Mouse (Mus musculus): Measurements from ENCODE around the gene Ncf4. TPM values are rescaled to one million over a fixed set of nuclear protein-coding genes. Genes with fewer than 3 reads are reported as not detected.
"Not testable (repeated sequence)": the region's sequence is repeated elsewhere in the genome, so short reads cannot be mapped to it uniquely, and the experiment has no call there.

Gene Ncf4
- polyA plus RNA-seq, 1 experiment from 2014 or later = 55.5 TPM

DNA sequence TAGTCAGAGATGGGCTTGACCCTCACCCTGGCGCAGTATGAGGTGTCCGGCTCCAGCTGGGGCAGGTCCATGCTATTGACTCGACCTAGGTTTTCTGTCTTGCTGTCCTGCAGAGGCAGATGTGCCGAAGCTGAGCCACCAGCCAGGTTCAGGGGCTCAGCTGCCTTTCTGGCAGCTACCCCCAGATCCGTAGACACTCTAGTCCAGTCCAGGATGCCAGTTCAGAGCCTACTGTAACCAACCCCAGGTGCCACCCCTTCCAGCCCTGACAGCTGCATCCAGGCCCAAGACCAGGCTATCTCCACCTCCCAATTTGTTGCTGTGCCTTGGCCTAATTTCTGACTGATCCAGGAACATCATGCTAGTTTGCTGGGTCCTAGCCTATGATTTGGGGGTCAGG, 43.3 kb downstream of the Ncf4 start:
- TF ChIP-seq CTCF (IDR thresholded peaks at IDR 0.05; ENCODE audit: low read depth) = no peak
- TF ChIP-seq EP300 (IDR thresholded peaks at IDR 0.05; ENCODE audit: low read depth) = no peak
- Histone ChIP-seq H3K4me3 (ENCODE audit: low read depth, low read length) (no peak overlapping the region), H3K36me3 (replicated peaks; ENCODE audit: insufficient read depth, low read length) (no peaks in the 10 kb centered on the region), H3K27me3 (ENCODE audit: insufficient read depth, low read length) (no peaks in the 10 kb centered on the region), H3K9ac (replicated peaks) (no peak overlapping the region), H3K27ac (ENCODE audit: low read depth) (no peak overlapping the region), H3K4me2 (ENCODE audit: low read depth, low read length) (no peak overlapping the region), H3K4me1 (ENCODE audit: insufficient read depth) (no peaks in the 10 kb centered on the region), H3K9me3 (ENCODE audit: low read length) (no peaks in the 10 kb centered on the region)
- 78% methylated on average over 5 of the region's 5 CpGs for WGBS (ENCODE audit: insufficient replicate concordance)
- no peak for DNase-seq
- ATAC-seq = no peak

DNA sequence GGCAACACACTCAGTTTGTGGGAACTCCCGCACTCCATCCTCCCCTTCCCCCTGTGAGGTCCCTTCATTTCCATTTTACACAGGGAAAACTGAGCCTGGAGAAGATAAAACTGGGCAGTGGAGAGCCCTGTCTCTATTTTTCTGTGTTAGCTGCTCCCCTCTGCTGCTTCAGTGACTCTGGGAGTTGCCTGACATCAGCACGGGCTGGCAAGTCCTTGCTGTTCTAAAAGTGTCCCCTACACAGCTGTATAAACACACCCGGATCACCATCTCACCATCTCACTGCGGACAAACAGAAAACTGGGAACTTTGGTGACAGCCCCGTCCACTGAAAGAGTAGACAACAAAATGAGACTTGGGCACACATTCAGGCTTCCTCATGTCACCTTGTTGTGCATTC, 45.2 kb downstream of the Ncf4 start:
- H3K27me3 ChIP-seq (ENCODE audit: insufficient read depth, low read length); H3K9ac ChIP-seq (replicated peaks); H3K27ac ChIP-seq (ENCODE audit: low read depth); H3K9me3 ChIP-seq (ENCODE audit: low read length); H3K4me1 ChIP-seq (ENCODE audit: insufficient read depth); ATAC-seq; H3K4me3 ChIP-seq (ENCODE audit: low read depth, low read length); DNase-seq; H3K36me3 ChIP-seq (replicated peaks; ENCODE audit: insufficient read depth, low read length); H3K4me2 ChIP-seq (ENCODE audit: low read depth, low read length): not testable (repeated sequence)
- WGBS (ENCODE audit: insufficient replicate concordance) = 64% methylated on average over 4 of the region's 5 CpGs

DNA sequence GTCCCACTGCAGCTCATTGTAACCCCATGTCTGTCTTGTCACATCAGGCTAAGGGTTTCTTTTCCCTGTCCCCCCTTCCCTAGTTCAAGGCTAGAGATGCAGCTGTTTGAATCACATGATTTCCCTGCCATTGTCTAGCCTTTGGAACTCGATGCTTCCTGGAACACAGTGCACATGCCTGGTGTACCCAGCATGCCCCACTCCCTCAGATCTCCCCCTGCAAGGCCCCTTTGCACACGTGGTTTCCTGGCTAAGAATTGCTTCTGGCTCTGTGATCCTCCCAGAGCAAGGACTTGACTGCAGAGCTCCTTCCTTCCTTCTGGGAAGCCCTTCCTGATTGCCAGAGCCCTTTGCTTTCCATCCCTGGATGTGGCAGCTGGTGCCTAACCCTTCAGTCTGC, 48.6 kb downstream of the Ncf4 start:
- WGBS (ENCODE audit: insufficient replicate concordance) = 7% methylated on average over 2 of the region's 2 CpGs
- ATAC-seq = peak; percentile 29; the same call in 1 of the 2 replicates
- DNase-seq; H3K27ac ChIP-seq (ENCODE audit: low read depth); H3K9me3 ChIP-seq (ENCODE audit: low read length); H3K4me3 ChIP-seq (ENCODE audit: low read depth, low read length); H3K36me3 ChIP-seq (replicated peaks; ENCODE audit: insufficient read depth, low read length); H3K4me1 ChIP-seq (ENCODE audit: insufficient read depth); H3K9ac ChIP-seq (replicated peaks); H3K4me2 ChIP-seq (ENCODE audit: low read depth, low read length); H3K27me3 ChIP-seq (ENCODE audit: insufficient read depth, low read length): not testable (repeated sequence)

DNA sequence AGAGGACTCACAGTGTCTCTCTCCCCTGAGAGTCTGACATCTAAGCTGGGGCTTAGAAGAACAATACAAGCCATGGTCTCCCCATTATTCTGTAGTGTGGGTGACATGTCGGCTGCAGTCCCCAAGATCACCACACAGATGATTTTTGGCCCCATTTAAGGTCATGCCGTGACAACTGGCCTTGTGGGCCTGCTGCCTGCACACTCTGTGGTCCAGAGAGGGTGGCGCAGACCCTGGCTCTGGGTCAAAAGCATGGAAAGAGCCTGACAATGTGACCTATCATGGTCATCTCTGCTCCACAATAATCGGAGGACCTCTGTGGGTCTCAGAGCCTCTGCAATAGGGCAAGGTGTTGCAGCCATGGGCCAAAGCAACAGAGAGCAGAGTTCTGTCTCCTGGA, 49.1 kb downstream of the Ncf4 start:
- no peak for DNase-seq

DNA sequence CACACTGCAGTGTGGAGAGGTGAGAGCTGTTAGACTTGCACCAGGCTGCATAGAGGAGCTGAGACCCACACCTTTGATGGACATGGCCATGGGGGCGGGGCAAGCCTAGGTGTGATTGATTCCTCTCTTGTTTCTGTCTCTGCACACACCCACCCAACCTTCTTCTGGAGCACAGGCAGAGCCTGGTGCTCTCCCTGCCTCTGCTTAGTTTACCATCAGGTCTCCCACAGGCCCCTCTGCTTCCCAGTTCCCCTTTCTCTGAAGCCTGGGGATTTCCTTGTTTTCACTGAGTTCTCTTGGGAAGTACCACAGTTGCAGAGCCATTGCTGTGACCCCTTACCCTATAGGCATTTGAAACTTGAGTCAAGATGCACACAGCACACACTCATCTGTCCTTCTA, 54.0 kb downstream of the Ncf4 start:
- no peaks in the 10 kb centered on the region for H3K27me3 ChIP-seq (ENCODE audit: insufficient read depth, low read length)
- no peak overlapping the region for H3K4me2 ChIP-seq (ENCODE audit: low read depth, low read length)
- TF ChIP-seq EP300 (IDR thresholded peaks at IDR 0.05; ENCODE audit: low read depth) (no peak), CTCF (IDR thresholded peaks at IDR 0.05; ENCODE audit: low read depth) (no peak)
- H3K4me3 ChIP-seq (ENCODE audit: low read depth, low read length) = no peak overlapping the region
- ATAC-seq (no peak), DNase-seq (no peak)
- H3K9ac ChIP-seq (replicated peaks) = no peak overlapping the region
- H3K4me1 ChIP-seq (ENCODE audit: insufficient read depth) = no peaks in the 10 kb centered on the region
- 69% methylated on average over 1 of the region's 1 CpGs for WGBS (ENCODE audit: insufficient replicate concordance)
- H3K36me3 ChIP-seq (replicated peaks; ENCODE audit: insufficient read depth, low read length) = no peaks in the 10 kb centered on the region
- no peaks in the 10 kb centered on the region for H3K9me3 ChIP-seq (ENCODE audit: low read length)
- no peak overlapping the region for H3K27ac ChIP-seq (ENCODE audit: low read depth)

More for the DNA sequence above, 49.1 kb downstream of the Ncf4 start:
- H3K27me3 ChIP-seq (ENCODE audit: insufficient read depth, low read length) = no peaks in the 10 kb centered on the region
- H3K27ac ChIP-seq (ENCODE audit: low read depth) = no peak overlapping the region; the same call in 1 of the 2 replicates
- TF ChIP-seq EP300 (IDR thresholded peaks at IDR 0.05; ENCODE audit: low read depth) (no peak), CTCF (IDR thresholded peaks at IDR 0.05; ENCODE audit: low read depth) (no peak)
- H3K4me3 ChIP-seq (ENCODE audit: low read depth, low read length) = no peak overlapping the region
- WGBS (ENCODE audit: insufficient replicate concordance) = 69% methylated on average over 4 of the region's 4 CpGs
- no peaks in the 10 kb centered on the region for H3K36me3 ChIP-seq (replicated peaks; ENCODE audit: insufficient read depth, low read length)
- H3K4me2 ChIP-seq (ENCODE audit: low read depth, low read length) = no peak overlapping the region
- H3K9me3 ChIP-seq (ENCODE audit: low read length) = no peaks in the 10 kb centered on the region
- no peaks in the 10 kb centered on the region for H3K4me1 ChIP-seq (ENCODE audit: insufficient read depth)
- no peak overlapping the region for H3K9ac ChIP-seq (replicated peaks)
- no peak for ATAC-seq

DNA sequence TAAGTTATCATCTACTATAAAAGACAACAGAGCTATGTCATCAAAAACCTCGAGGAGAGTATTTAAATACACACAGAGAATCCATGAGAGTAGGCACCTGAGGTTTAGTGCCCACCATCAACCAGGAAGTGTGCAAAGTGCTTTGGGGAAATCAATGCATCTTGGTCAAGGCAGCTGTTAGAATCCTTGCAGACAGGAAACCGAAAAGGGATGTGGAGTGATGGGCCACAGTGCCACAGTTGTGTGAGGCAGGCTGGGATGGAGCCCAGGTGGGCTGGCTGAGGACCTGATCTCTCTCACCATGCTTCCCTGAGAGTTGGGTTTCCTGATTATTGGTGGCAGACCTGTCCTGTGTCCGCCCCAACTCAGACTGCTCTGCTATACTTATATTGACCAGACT, 55.0 kb downstream of the Ncf4 start:
- no peak overlapping the region for H3K4me3 ChIP-seq (ENCODE audit: low read depth, low read length)
- no peak overlapping the region for H3K27ac ChIP-seq (ENCODE audit: low read depth)
- no peaks in the 10 kb centered on the region for H3K4me1 ChIP-seq (ENCODE audit: insufficient read depth)
- DNase-seq (no peak), ATAC-seq (no peak)
- H3K9me3 ChIP-seq (ENCODE audit: low read length) = no peaks in the 10 kb centered on the region
- no peak overlapping the region for H3K9ac ChIP-seq (replicated peaks)
- TF ChIP-seq EP300 (IDR thresholded peaks at IDR 0.05; ENCODE audit: low read depth) = no peak
- no peak for TF ChIP-seq CTCF (IDR thresholded peaks at IDR 0.05; ENCODE audit: low read depth)
- H3K4me2 ChIP-seq (ENCODE audit: low read depth, low read length) = no peak overlapping the region
- no peaks in the 10 kb centered on the region for H3K27me3 ChIP-seq (ENCODE audit: insufficient read depth, low read length)
- H3K36me3 ChIP-seq (replicated peaks; ENCODE audit: insufficient read depth, low read length) = no peaks in the 10 kb centered on the region
- 38% methylated on average over 3 of the region's 3 CpGs for WGBS (ENCODE audit: insufficient replicate concordance)

DNA sequence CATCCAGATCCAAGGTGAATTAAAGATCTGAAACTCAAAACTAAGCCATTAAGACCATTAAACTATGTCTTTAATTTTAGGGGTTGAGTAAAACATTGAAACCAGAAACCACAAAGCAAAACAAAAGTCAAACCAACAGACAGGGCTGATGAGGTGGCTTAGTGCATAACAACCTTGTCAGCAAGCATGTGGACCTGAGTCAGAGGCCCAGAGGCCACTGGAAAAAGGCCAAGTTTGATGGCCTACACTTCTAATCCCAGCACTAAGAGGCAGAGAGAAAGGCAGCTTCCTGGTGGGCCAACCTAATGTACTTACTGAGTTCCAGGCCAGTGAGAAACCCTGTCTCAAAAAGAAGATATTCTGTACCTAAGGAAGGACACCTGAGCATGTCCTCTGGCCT, 56.2 kb downstream of the Ncf4 start:
- DNase-seq (no peak), ATAC-seq (no peak)
- Histone ChIP-seq H3K9me3 (ENCODE audit: low read length) (no peaks in the 10 kb centered on the region), H3K36me3 (replicated peaks; ENCODE audit: insufficient read depth, low read length) (no peaks in the 10 kb centered on the region), H3K4me2 (ENCODE audit: low read depth, low read length) (no peak overlapping the region), H3K4me1 (ENCODE audit: insufficient read depth) (no peaks in the 10 kb centered on the region), H3K27ac (ENCODE audit: low read depth) (no peak overlapping the region), H3K9ac (replicated peaks) (no peak overlapping the region), H3K4me3 (ENCODE audit: low read depth, low read length) (no peak overlapping the region), H3K27me3 (ENCODE audit: insufficient read depth, low read length) (no peaks in the 10 kb centered on the region)
- TF ChIP-seq EP300 (IDR thresholded peaks at IDR 0.05; ENCODE audit: low read depth) = no peak
- no peak for TF ChIP-seq CTCF (IDR thresholded peaks at IDR 0.05; ENCODE audit: low read depth)
